Mouse (Mus musculus) embryo, embryonic 10.5 days (tissue): ENCODE measurements around the gene Tbx19.
A peak's percentile ranks its signal among the peaks of the same experiment; 100 is the strongest.

Experiments
- DNase-seq: peaks from one replicate; pipeline ENCODE4 v3.0.0-alpha.2; 2015; ENCODE audit warnings: low spot score

The Tbx19 gene

DNA sequence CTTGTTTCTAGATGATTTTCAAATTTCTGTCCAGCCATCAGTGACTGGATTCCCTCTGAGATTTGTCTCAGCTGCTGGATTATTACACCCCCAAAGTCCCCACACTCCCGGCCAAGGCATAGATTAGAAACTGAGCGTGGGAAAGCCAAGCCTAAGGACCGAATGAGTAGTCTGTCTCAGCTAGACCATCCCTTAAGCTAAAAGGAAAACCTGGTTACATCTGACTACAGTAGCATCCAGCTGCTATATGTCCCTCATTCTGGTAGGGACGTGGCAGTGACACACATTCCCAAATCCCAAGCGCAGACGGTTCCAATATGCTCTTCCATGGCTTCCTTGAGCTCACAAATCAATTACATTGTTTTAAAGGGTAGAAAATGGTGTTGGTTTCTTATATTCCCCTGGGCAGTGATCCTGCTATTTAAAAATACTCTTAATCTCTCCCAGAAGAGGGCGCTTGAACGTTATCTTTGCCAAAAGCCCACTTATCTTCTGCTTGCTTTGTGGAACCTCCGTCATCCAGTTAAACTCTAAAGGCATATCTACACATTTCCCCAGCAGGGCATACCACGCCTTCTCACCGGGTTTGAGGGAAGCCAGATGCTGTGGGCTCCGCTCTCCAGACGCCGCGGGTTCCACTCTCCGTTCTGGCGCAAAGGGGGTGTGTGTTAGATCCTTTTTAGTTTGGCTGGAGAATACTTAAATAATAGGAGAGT, 46.0 kb downstream of the Tbx19 start:
- peak; percentile 70 for DNase-seq

DNA sequence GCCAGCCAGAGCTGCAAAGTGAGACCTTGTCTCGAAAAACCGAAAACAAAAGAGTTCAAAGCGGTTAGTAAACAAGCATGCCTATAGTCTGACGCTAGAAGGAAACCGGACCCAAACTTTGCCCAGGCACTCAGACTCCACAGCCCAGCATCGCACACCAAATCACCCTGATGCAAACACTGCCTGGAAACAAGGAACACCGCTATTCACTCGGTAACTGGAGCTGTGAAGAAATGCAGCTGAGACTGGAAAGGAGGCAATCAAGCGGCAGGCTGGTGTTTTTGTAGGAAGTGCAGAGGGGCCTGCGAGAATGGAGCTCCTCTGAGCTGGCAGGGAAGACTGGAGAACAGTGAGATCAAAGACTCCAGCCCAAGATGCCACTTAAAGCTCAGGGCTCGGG, 46.9 kb downstream of the Tbx19 start:
- DNase-seq = peak; percentile 25

DNA sequence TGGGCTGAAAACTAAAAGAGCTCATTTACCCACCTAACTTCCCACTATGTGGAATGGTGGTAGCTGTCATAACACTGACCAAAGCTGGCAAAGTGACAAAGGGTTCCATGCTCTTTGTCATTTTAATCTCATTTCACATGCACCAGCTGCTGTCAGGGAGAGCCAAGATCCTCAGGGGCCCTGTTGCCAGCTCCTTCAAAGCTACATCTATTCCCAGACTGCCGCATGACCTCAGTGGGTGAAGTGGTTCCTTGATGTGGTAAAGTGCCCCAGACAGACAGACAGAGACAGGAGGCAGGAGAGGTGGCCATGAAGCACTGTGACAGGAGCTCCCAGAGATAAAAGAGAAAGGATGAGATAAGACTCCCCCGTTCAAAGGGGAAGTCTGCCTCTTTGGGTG, 49.9 kb downstream of the Tbx19 start:
- DNase-seq = no peak

- DNase-seq = no peak
These were observed 51.4 kb downstream of the Tbx19 start for GRCm38 (mm10) chr1:165109135-165109534.

- DNase-seq = no peak
These were observed 52.1 kb downstream of the Tbx19 start for GRCm38 (mm10) chr1:165108477-165108876.

DNA sequence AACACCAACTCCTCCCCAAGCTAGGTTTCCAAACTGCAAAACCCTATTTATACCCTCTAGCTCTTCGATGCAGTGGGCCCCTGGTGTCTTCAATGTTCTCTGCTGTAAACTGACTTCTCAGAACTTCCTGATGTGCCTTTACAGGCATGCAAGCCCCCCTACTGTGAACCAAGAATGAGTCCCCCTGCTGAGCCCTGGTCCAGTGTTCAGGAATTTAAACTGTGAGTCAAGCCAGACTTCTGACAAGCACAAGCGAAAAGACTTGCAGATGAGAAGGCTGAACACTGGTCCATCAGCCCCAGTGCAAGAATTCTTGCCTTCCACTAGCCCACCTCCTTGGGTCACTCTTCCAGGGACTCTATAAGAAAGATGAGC, 54.6 kb downstream of the Tbx19 start:
- no peak for DNase-seq

DNA sequence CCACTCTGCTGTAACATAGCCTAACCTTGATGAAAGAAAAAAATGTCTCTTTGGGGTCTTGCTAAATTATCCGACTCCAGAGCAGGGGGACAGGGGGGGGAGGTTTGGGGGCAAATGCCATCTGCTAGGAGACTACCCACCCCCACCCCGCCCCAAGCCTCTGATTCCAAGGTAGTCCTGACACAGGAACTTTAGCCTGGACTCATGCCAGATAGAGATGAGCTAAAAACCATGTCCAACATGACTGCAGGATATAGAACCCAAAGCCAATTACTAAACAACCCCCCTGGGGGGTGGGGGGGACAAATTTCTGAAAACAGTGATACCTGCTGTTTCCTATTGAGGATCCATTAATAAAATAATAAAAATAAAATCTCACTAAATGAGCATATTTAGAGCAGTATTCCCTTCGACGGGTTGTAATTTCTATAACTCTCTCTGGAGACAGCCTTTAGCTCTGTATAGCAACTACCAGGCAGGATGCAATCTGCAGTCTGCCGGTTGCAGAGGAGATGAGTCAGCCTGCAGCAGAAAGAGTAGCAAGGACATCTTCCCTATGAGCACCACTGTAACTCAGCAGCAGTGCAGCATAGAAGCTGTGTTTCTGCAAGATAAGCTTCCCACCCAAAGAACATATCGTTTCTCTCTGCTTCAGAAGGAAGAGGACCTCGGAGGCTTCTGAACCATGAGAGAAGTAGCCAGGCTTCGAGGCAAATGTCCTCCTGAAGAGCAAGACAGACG, 55.1 kb downstream of the Tbx19 start:
- DNase-seq = no peak

GRCm38 (mm10) chr1:165104707-165105259, 55.8 kb downstream of the Tbx19 start:
- no peak for DNase-seq

DNA sequence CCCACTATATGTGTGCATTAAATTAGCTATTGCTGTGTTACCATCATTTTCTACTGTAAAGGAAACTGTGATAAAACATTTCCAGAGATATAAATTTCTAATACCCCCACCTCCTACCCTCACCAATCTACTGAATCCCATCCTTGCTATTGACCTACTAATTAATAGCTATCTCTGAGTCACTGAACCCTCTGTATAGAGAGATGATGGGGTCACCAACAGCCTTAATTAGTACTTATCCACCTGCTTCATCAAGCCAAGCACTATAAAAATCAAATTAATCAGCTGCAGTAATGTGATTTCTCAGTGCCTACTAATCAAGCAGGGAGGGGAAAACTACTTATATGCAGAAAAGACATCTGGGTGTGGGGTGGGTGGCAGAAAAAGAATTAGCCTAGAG, 61.0 kb downstream of the Tbx19 start:
- no peak for DNase-seq

DNA sequence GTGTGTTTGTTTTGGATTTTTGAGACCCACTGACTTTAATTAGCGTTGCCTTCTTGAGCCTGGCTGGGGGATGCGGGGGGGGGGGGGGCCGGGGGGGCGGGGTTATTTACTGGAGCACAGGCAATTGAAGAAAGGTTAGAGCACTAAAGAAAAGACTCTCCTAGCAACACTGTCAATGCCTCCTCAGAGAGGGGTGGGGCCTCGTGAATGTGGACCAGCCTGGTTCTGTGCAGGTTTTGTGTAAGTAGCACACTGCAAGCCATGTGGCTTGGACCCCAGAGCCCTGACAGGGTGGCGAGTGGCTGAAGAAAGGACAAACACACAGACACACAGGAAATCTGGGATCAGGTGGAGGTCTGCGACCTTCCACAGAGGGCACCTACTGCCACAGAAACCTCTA, 65.7 kb downstream of the Tbx19 start:
- no peak for DNase-seq

GRCm38 (mm10) chr1:165091721-165092120, 68.9 kb downstream of the Tbx19 start:
- DNase-seq = peak; percentile 49

- DNase-seq = no peak
These were observed 71.0 kb downstream of the Tbx19 start for GRCm38 (mm10) chr1:165089556-165089955.
